Mouse (Mus musculus): Measurements from ENCODE around the gene Ddx11.
"Not testable (repeated sequence)": the region's sequence is repeated elsewhere in the genome, so short reads cannot be mapped to it uniquely, and the experiment has no call there.

Gene Ddx11

GRCm38 (mm10) chr17:66118991-66119390 lies 4.3 kb upstream of the Ddx11 start:
- no peak for DNase-seq

- DNase-seq: no peak
These were observed 2.6 kb upstream of the Ddx11 start for GRCm38 (mm10) chr17:66120701-66121100.

- peak; percentile 61 for DNase-seq
These were observed 693 bp downstream of the Ddx11 start for GRCm38 (mm10) chr17:66123816-66124610.

GRCm38 (mm10) chr17:66125211-66125610 lies 1.9 kb downstream of the Ddx11 start:
- peak; percentile 45 for DNase-seq

- no peak for DNase-seq
These were observed 7.1 kb downstream of the Ddx11 start for GRCm38 (mm10) chr17:66130371-66130770.

GRCm38 (mm10) chr17:66131212-66131611 lies 7.9 kb downstream of the Ddx11 start:
- DNase-seq: peak; percentile 24

- DNase-seq: not testable (repeated sequence)
These were observed 29.7 kb downstream of the Ddx11 start for GRCm38 (mm10) chr17:66152706-66153662.

- DNase-seq: not testable (repeated sequence)
These were observed 30.6 kb downstream of the Ddx11 start for GRCm38 (mm10) chr17:66153735-66154423.

GRCm38 (mm10) chr17:66154876-66155275 lies 31.6 kb downstream of the Ddx11 start:
- DNase-seq: no peak

GRCm38 (mm10) chr17:66158271-66158670 lies 35.0 kb downstream of the Ddx11 start:
- DNase-seq: no peak

GRCm38 (mm10) chr17:66167141-66167540 lies 43.8 kb downstream of the Ddx11 start:
- DNase-seq: not testable (repeated sequence)

- DNase-seq: not testable (repeated sequence)
These were observed 47.7 kb downstream of the Ddx11 start for GRCm38 (mm10) chr17:66170971-66171370.

- no peak for DNase-seq
These were observed 67.3 kb downstream of the Ddx11 start for GRCm38 (mm10) chr17:66190577-66190976.

GRCm38 (mm10) chr17:66197041-66197440 lies 73.7 kb downstream of the Ddx11 start:
- DNase-seq: no peak
